Mouse (Mus musculus) lung, embryonic 16.5 days (tissue): ENCODE data around the gene Etl4. TPM values are rescaled to one million over a fixed set of nuclear protein-coding genes. Genes with fewer than 3 reads are reported as not detected.

Experiments
- ATAC-seq: fragments of 200-750 bp; cut with Nextera tagmentation; 2 replicates; pipeline ENCODE4 v1.8.0; 2017; ENCODE audit warnings: low read depth, mild to moderate bottlenecking, moderate library complexity
- H3K27ac ChIP-seq: fragments of 300-500 bp; sonication (generic); 2 replicates; pipeline ENCODE4 v1.5.1; 2014; ENCODE audit warnings: mild to moderate bottlenecking, control low read depth, low read length
- H3K27me3 ChIP-seq: fragments of 300-500 bp; sonication (generic); 2 replicates; pipeline ENCODE4 v1.6.1; 2014; ENCODE audit warnings: low read depth, low read length, mixed read lengths; ENCODE audit not compliant: control insufficient read depth, insufficient read depth
- H3K36me3 ChIP-seq: fragments of 300-500 bp; sonication (generic); 2 replicates; pipeline ENCODE4 v1.6.1; 2014; ENCODE audit warnings: low read length; ENCODE audit not compliant: control insufficient read depth, insufficient read depth
- H3K4me1 ChIP-seq: fragments of 300-500 bp; sonication (generic); replicated peaks from 2 replicates; pipeline ENCODE4 v1.6.1; 2014; ENCODE audit warnings: low read length, mixed read lengths; ENCODE audit not compliant: control insufficient read depth, insufficient read depth
- H3K4me2 ChIP-seq: fragments of 300-500 bp; sonication (generic); 2 replicates; pipeline ENCODE4 v1.6.1; 2014; ENCODE audit warnings: low read depth, low read length, control low read depth
- H3K4me3 ChIP-seq: fragments of 300-500 bp; sonication (generic); 2 replicates; pipeline ENCODE4 v1.5.1; 2014; ENCODE audit warnings: mild to moderate bottlenecking, low read length, control low read depth
- H3K9ac ChIP-seq: fragments of 300-500 bp; sonication (generic); 2 replicates; pipeline ENCODE4 v1.6.1; 2014; ENCODE audit warnings: low read length, control low read depth
- H3K9me3 ChIP-seq: fragments of 300-500 bp; sonication (generic); 2 replicates; pipeline ENCODE4 v1.6.1; 2016; ENCODE audit warnings: low read length; ENCODE audit not compliant: control insufficient read depth
- WGBS: fragments of 180-500 bp; shearing (Covaris S2); extraction: QIAGEN DNeasy Blood & Tissue Kit; methylation state at CpG from one replicate; pipeline ENCODE4 v1.1.7; 2014; 5-methylcytosine and 5-hydroxymethylcytosine counted together
- polyA plus RNA-seq: library from polyadenylated mRNA; unstranded; fragments of >200 nt; fragmentation: Nextera tagmentation; extraction: Ambion mirVana; gene quantifications from 2 replicates; pipeline ENCODE4 v1.2.1, GENCODE M21; 2015

Gene Etl4
- polyA plus RNA-seq, 1 experiment from 2014 or later: 28.2 TPM

- Histone ChIP-seq H3K9ac (no peak overlapping the region), H3K36me3 (no peaks in the 10 kb centered on the region), H3K4me3 (no peak overlapping the region), H3K4me1 (no peaks in the 10 kb centered on the region), H3K4me2 (no peak overlapping the region), H3K9me3 (no peaks in the 10 kb centered on the region), H3K27me3 (no peaks in the 10 kb centered on the region), H3K27ac (no peak overlapping the region)
- ATAC-seq: no peak
- 34% methylated on average over 2 of the region's 2 CpGs for WGBS
Observed at GRCm38 (mm10) chr2:20276124-20276523, 366.5 kb downstream of the Etl4 start.

DNA sequence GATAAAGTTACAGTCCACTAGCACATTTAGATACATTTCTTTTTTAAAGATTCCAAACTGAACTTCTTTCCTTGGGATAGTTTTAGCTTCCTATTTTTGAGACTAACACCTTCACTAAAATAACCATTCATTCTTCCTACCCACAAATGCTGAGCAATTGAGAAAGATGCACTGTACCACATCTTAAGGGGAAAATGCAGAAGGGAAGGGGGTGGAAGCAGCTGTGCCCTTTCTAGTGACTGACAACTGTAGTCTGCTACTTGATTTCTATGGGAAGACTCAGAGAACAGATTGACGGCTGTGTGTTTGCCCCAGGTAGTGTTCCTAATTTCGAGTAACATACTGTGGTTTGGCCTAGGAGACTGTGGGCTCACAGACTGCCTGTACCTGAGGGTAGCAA lies 372.3 kb downstream of the Etl4 start:
- no peak for ATAC-seq
- no peaks in the 10 kb centered on the region for H3K27me3 ChIP-seq
- H3K9me3 ChIP-seq: no peaks in the 10 kb centered on the region
- H3K4me3 ChIP-seq: no peak overlapping the region
- no peaks in the 10 kb centered on the region for H3K36me3 ChIP-seq
- no peaks in the 10 kb centered on the region for H3K4me1 ChIP-seq
- no peak overlapping the region for H3K4me2 ChIP-seq
- no peak overlapping the region for H3K27ac ChIP-seq
- H3K9ac ChIP-seq: no peak overlapping the region
- 80% methylated on average over 2 of the region's 2 CpGs for WGBS

DNA sequence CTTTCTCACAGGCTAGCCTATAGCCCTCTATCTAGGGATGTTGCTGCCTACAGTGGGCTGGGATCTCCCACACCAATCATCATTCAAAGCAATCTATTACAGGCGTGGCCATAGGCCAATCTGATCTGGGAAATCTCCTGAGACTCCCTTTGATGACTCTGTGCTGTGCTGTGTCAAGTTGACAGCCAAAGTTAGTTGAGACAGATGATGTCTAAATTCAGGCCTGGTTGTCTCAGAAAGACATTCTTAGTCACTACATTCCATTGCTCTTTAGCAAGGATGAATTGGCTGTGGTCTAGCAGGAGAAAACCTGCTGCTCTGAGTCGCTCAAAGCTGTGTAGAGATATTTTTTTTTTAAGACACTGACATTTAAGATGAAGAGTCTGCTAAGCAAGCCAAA lies 374.8 kb downstream of the Etl4 start:
- 58% methylated on average over 2 of the region's 2 CpGs for WGBS

GRCm38 (mm10) chr2:20290982-20291740 lies 381.6 kb downstream of the Etl4 start:
- no peaks in the 10 kb centered on the region for H3K36me3 ChIP-seq
- no peak for ATAC-seq
- no peak overlapping the region for H3K4me3 ChIP-seq
- no peaks in the 10 kb centered on the region for H3K9me3 ChIP-seq
- H3K27ac ChIP-seq: no peak overlapping the region
- no peak overlapping the region for H3K4me2 ChIP-seq
- 45% methylated on average over 4 of the region's 4 CpGs for WGBS
- H3K27me3 ChIP-seq: no peaks in the 10 kb centered on the region
- no peak overlapping the region for H3K9ac ChIP-seq
- H3K4me1 ChIP-seq: 0 out of 2 replicates have a peak, but pooled peaks cover 3% of the 10 kb centered on the region

More for the DNA sequence above, 374.8 kb downstream of the Etl4 start:
- H3K9ac ChIP-seq: no peak overlapping the region
- H3K4me3 ChIP-seq: no peak overlapping the region
- no peaks in the 10 kb centered on the region for H3K27me3 ChIP-seq
- H3K9me3 ChIP-seq: no peaks in the 10 kb centered on the region
- ATAC-seq: no peak
- H3K4me1 ChIP-seq: no peaks in the 10 kb centered on the region
- no peaks in the 10 kb centered on the region for H3K36me3 ChIP-seq
- H3K27ac ChIP-seq: no peak overlapping the region
- H3K4me2 ChIP-seq: no peak overlapping the region

- Histone ChIP-seq H3K4me3 (no peak overlapping the region), H3K27me3 (no peaks in the 10 kb centered on the region), H3K27ac (no peak overlapping the region), H3K4me1 (0 out of 2 replicates have a peak, but pooled peaks cover 3% of the 10 kb centered on the region), H3K9me3 (no peaks in the 10 kb centered on the region), H3K36me3 (no peaks in the 10 kb centered on the region), H3K9ac (no peak overlapping the region), H3K4me2 (no peak overlapping the region)
- ATAC-seq: no peak
- 29% methylated on average over 2 of the region's 2 CpGs for WGBS
Observed at GRCm38 (mm10) chr2:20291741-20292110, 382.1 kb downstream of the Etl4 start.

GRCm38 (mm10) chr2:20293336-20293735 lies 383.8 kb downstream of the Etl4 start:
- 75% methylated on average over 8 of the region's 8 CpGs for WGBS
- Histone ChIP-seq H3K27ac (no peak overlapping the region), H3K36me3 (no peaks in the 10 kb centered on the region), H3K4me3 (no peak overlapping the region), H3K9me3 (no peaks in the 10 kb centered on the region), H3K4me1 (0 out of 2 replicates have a peak, but pooled peaks cover 3% of the 10 kb centered on the region), H3K27me3 (no peaks in the 10 kb centered on the region), H3K4me2 (no peak overlapping the region), H3K9ac (no peak overlapping the region)
- no peak for ATAC-seq

- Histone ChIP-seq H3K4me1 (0 out of 2 replicates have a peak, but pooled peaks cover 3% of the 10 kb centered on the region), H3K9me3 (no peaks in the 10 kb centered on the region), H3K27ac (no peak overlapping the region), H3K4me2 (no peak overlapping the region), H3K36me3 (no peaks in the 10 kb centered on the region), H3K27me3 (no peaks in the 10 kb centered on the region), H3K9ac (no peak overlapping the region), H3K4me3 (no peak overlapping the region)
- ATAC-seq: no peak
- 26% methylated on average over 4 of the region's 4 CpGs for WGBS
Observed at GRCm38 (mm10) chr2:20294596-20294995, 385.0 kb downstream of the Etl4 start.

- no peak overlapping the region for H3K4me3 ChIP-seq
- H3K9me3 ChIP-seq: no peaks in the 10 kb centered on the region
- no peak for ATAC-seq
- no peak overlapping the region for H3K4me2 ChIP-seq
- no peaks in the 10 kb centered on the region for H3K4me1 ChIP-seq
- H3K27me3 ChIP-seq: no peaks in the 10 kb centered on the region
- no peak overlapping the region for H3K9ac ChIP-seq
- 80% methylated on average over 3 of the region's 3 CpGs for WGBS
- no peaks in the 10 kb centered on the region for H3K36me3 ChIP-seq
- H3K27ac ChIP-seq: no peak overlapping the region
Observed at GRCm38 (mm10) chr2:20302517-20302916, 392.9 kb downstream of the Etl4 start.

DNA sequence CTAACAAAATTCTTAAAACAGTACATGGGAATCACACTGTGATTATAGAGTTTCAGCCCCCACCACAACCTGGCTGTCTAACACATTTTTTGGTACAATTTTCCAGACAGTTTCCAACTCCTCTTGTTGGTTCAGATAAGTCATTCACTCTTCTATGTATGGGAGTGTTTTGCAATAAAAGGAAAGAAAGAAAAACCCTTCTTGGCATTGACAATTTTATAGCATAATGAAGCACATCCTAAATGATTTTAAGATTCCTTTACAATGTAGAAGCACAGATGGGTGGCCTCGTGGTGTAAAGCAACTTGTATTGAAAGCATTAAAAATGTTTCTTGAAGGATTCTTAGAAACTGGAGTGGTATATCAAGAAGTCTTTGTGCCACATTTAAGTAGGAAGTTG lies 415.4 kb downstream of the Etl4 start:
- Histone ChIP-seq H3K9ac (no peak overlapping the region), H3K4me2 (no peak overlapping the region), H3K36me3 (no peaks in the 10 kb centered on the region), H3K27me3 (no peaks in the 10 kb centered on the region), H3K4me3 (no peak overlapping the region), H3K9me3 (no peaks in the 10 kb centered on the region), H3K4me1 (no peaks in the 10 kb centered on the region), H3K27ac (no peak overlapping the region)
- WGBS: 50% methylated on average over 1 of the region's 1 CpGs
- no peak for ATAC-seq
